Mouse (Mus musculus) skeletal muscle tissue, postnatal 0 days (tissue): Measurements from ENCODE around the gene Rims4. TPM values are rescaled to one million over a fixed set of nuclear protein-coding genes. Genes with fewer than 3 reads are reported as not detected.

Experiments
- polyA plus RNA-seq: library from polyadenylated mRNA; unstranded; fragments of >200 nt; fragmentation: Nextera tagmentation; extraction: Ambion mirVana; gene quantifications from 2 replicates; pipeline ENCODE4 v1.2.1, GENCODE M21; 2015

The Rims4 gene
- 0.36 and 0.44 TPM in 2 replicates for polyA plus RNA-seq

GRCm38 (mm10) chr2:163918317-163919258 is at the start of gene Rims4:
Rims4 (minus strand) TSS chr2:163918683.

DNA sequence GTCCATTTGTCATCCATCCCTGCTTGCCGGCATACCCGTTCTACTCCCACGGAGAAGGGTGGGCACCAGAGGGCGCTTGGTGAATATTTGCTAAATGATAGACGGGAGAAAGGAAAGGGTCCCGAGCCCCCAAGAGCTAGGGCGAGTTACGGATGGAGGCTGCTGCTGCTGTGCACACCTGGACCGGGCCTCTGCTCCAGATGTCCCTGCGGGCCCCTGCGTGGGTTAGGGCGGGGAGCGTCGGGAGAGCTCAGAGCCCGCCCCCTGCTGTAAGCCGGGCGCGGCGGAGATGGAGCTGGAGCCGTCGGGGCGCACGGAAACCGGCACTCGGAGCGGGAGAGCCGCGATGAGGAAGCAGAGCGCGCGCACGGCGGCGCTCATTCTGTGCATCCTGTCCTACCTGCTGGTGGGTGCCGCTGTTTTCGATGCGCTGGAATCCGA is 65.0 kb downstream of the Rims4 start, which contains the start of gene Kcnk15:
Gene Kcnk15 (plus strand): TSS at position 191 of the 441 bp plus-strand sequence.

GRCm38 (mm10) chr2:163820607-163821006 is 97.9 kb downstream of the Rims4 start, which contains the start of gene Ccn5:
Ccn5 (plus strand) TSS chr2:163820861.

Other genes starting within 250 kb of the Rims4 start
- gene Ada, start 168.4 kb downstream of the Rims4 start, polyA plus RNA-seq, result 2.5 and 4.4 TPM in 2 replicates
- 0.82 and 1.2 TPM in 2 replicates for gene Ccn5, start 97.8 kb downstream of the Rims4 start, polyA plus RNA-seq
- not detected in 2 replicates for gene Kcnk15, start 65.0 kb downstream of the Rims4 start, polyA plus RNA-seq
- gene Ywhab, start 76.3 kb upstream of the Rims4 start, polyA plus RNA-seq, result 113 and 174 TPM in 2 replicates
- 2.9 and 3.8 TPM in 2 replicates for gene Pabpc1l, start 106.8 kb upstream of the Rims4 start, polyA plus RNA-seq
- 6.5 and 7.3 TPM in 2 replicates for gene Stk4, start 151.6 kb upstream of the Rims4 start, polyA plus RNA-seq
- 22.0 and 24.2 TPM in 2 replicates for gene Tomm34, start 152.5 kb upstream of the Rims4 start, polyA plus RNA-seq